Mouse (Mus musculus) brain, embryonic 14.5 days (tissue): ENCODE measurements at regions not wholly inside any gene's neighbourhood (a gene's known extent, or its start where the extent isn't known, plus 50 kb on each side); places are given as distances from the start of the nearest gene placed in this dataset.

Experiments
- CTCF ChIP-seq: fragments of 200-500 bp; IDR thresholded peaks from 2 replicates; pipeline ENCODE4 v1.5.1; 2012; ENCODE audit warnings: inconsistent platforms, mild to moderate bottlenecking, moderate library complexity, borderline replicate concordance; ENCODE audit not compliant: insufficient read depth, insufficient read length; ENCODE audit errors: extremely low read depth
- POLR2A ChIP-seq: fragments of 200-500 bp; IDR thresholded peaks from 2 replicates; pipeline ENCODE4 v1.6.1; 2012; ENCODE audit warnings: mild to moderate bottlenecking, inconsistent platforms, borderline replicate concordance; ENCODE audit not compliant: poor library complexity, insufficient read depth, insufficient read length, severe bottlenecking; ENCODE audit errors: extremely low read depth

DNA sequence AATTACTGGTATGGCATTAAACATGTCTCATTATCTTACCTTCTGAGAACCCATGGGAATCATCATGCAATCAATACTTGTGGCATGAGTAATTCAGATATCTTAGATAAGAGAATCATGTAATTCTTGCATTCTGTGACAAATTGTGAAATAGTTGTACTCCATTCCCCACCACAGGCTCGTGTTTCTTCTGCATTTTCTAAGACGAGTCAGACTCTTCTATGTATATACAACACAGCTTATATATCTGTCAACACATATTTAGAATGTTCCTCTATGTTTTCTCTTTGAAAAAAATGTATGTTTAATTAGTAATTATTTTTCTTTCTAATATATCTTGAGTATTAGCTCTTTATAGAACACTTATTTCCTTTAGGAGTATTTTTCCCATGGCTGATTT is 527.7 kb downstream of the Otol1 start:
- no peak for TF ChIP-seq POLR2A
- no peak for TF ChIP-seq CTCF
